Mouse (Mus musculus) heart, adult 2 months (tissue): ENCODE results near the gene Gdf7.

Experiments used
- CTCF ChIP-seq: fragments of 200-600 bp; IDR thresholded peaks from 2 replicates; pipeline ENCODE4 v1.8.1; 2022; ENCODE audit warnings: antibody characterized with exemption, mild to moderate bottlenecking, moderate library complexity
- POLR2A ChIP-seq: fragments of 200-500 bp; IDR thresholded peaks from 2 replicates; pipeline ENCODE4 v1.6.1; 2011; ENCODE audit warnings: mild to moderate bottlenecking, low read depth, low read length, control low read depth; ENCODE audit not compliant: insufficient read depth

GRCm38 (mm10) chr12:8313773-8314172 is 12.0 kb upstream of the Gdf7 start:
- TF ChIP-seq POLR2A = no peak
- no peak for TF ChIP-seq CTCF
